Mouse (Mus musculus) gastrocnemius, adult 2 months (tissue): ENCODE measurements at regions not wholly inside any gene's neighbourhood (a gene's known extent, or its start where the extent isn't known, plus 50 kb on each side); places are given as distances from the start of the nearest gene placed in this dataset.

ENCODE experiments used
- DNase-seq: peaks from one replicate; pipeline ENCODE4 v3.0.0; 2022
- H3K27ac ChIP-seq: fragments of 200-600 bp; 2 replicates; pipeline ENCODE4 v1.8.1; 2022; ENCODE audit warnings: mild to moderate bottlenecking
- H3K4me3 ChIP-seq: fragments of 200-600 bp; 2 replicates; pipeline ENCODE4 v1.8.1; 2022; ENCODE audit warnings: mild to moderate bottlenecking, moderate library complexity
- CTCF ChIP-seq: fragments of 200-600 bp; IDR thresholded peaks from 2 replicates; pipeline ENCODE4 v1.8.1; 2022; ENCODE audit warnings: antibody characterized with exemption, mild to moderate bottlenecking, moderate library complexity
- intact Hi-C: fragments of 180-260 bp; cut with DNase I; formaldehyde crosslinking; loops from one replicate; pipeline ENCODE4 v1.15.1; 2025

DNA sequence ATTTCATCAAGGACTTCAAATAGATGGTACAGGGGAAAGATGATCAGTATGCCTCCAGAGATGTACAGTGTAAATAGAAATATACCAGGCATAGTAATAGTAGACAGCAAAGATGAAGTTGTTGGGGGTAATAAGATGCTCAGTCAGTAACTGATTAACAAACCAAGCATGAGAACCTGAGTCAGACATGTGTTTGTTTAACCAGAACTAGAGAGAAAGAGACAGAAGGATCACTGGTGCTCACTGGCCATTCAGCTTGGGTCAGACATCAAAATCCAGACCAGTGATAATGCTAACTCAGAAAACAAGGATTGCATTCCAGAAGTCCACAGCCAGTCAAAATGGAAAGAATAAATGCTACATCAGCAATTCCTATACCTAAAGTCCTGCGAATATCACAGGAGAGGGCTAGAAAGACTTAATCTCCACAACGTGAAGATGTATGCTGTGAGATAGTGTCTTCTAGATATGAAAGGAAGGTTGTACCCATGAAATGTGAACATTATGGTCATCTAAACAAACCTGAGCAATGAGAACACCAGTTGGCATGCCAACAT lies 320.6 kb upstream of the Gm10306 start:
- DNase-seq, result no peak
- no peak overlapping the region for H3K4me3 ChIP-seq
- no peak for TF ChIP-seq CTCF
- intact Hi-C loops, result no loop called here
- H3K27ac ChIP-seq, result no peak overlapping the region

DNA sequence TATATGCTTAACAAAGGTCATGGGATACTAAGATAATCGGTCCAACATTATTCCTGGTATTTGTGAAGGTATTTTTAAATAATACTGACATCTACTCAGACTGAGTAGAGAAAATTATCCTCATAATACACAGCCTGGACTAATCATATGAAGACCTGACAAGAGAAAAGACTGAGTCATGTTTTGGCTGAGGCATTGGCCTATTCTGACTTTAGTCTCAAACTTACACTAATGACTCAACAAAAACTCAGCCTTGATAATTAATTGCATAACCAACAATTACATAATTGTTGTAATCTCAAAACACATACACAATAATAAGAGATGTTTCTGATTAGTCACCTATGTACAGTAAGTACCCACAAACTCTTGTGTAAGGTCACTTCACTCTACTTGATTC lies 300.3 kb upstream of the Gm10306 start:
- TF ChIP-seq CTCF, result no peak
- intact Hi-C loops, result no loop called here
- DNase-seq, result no peak
- Histone ChIP-seq H3K4me3 (no peak overlapping the region), H3K27ac (no peak overlapping the region)

DNA sequence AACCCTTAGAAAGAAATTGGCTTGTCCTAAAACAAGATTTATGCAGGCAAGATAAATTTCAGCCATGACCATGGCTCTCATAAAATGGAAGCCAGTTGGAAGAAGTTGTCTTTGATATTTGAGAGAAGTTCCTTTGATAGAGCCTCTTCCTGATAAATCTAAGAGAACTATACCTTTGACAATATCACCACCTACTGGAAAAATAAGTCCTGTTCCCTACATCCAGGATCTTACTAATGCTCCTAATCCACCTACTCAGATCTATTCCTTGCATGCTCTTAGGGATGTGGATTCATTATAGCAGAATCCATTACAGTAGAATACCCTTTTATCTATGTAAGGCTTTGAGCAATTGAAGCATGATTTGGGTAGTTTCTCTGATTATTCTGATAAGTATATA lies 295.2 kb upstream of the Gm10306 start:
- Histone ChIP-seq H3K27ac (no peak overlapping the region), H3K4me3 (no peak overlapping the region)
- TF ChIP-seq CTCF, result peak; percentile 32; the same call in 1 of the 2 replicates
- intact Hi-C loops, result no loop called here
- DNase-seq, result no peak

DNA sequence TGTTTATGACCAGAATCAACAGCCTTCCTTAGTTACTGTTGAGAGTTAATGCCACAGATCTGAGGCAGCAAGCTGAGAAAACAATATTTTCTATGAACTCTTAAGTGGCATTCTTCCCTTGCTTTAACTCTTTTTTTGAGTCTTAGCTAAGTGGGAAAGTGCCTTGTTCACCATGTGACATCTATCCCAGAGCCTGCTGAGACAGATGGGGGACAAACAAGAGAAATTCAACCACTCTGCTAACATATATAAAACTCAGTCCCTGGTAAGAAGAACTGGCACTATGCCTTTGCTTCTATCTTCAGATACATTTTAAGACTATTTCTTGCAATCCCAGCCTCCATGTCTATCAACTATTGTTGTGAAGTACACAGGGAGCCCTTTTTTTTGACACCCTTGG lies 274.6 kb upstream of the Gm10306 start:
- intact Hi-C loops, result no loop called here

DNA sequence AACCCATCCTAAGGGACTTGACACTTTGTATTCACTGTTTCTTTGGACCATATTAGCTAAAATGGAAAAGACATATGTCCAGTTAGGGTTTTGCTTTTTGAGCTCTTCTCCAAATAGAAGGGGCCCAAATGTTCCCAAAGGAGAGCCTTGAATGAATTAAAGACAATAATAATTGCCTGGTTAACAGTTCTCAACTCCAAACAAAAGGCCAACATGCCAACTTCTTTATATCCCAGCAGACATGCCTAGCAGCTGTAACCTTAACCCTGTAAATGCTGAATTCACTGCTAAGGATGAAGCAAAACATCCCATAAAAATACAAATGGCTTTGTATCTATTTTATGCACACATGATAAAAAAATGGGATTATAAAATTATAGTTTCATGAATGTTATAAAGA lies 264.2 kb upstream of the Gm10306 start:
- Histone ChIP-seq H3K27ac (no peak overlapping the region), H3K4me3 (no peak overlapping the region)
- TF ChIP-seq CTCF, result no peak
- intact Hi-C loops, result no loop called here
- no peak for DNase-seq

More for the DNA sequence above, 274.6 kb upstream of the Gm10306 start:
- Histone ChIP-seq H3K27ac (no peak overlapping the region), H3K4me3 (no peak overlapping the region)
- no peak for DNase-seq
- TF ChIP-seq CTCF, result no peak

DNA sequence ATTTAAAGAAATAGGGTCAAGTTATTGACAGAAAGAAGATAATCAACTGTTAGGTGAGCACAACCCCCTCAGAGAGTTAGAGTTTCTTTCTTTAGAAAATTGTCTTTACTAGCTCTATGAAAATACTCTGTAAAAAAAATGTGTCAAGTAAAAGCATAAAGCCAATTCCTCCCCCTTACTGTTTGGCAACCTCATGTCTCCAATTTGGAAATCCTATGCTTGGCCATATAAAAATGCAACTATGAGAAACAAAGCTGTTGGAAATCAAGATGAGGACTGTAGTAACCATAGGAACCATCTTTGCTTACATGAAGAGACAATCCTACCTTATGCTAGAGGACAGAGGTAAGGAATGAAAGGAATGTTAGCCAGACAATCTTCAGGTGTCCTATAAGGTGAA lies 239.0 kb upstream of the Gm10306 start:
- Histone ChIP-seq H3K4me3 (no peak overlapping the region), H3K27ac (no peak overlapping the region)
- intact Hi-C loops, result no loop called here
- DNase-seq, result no peak
- no peak for TF ChIP-seq CTCF

DNA sequence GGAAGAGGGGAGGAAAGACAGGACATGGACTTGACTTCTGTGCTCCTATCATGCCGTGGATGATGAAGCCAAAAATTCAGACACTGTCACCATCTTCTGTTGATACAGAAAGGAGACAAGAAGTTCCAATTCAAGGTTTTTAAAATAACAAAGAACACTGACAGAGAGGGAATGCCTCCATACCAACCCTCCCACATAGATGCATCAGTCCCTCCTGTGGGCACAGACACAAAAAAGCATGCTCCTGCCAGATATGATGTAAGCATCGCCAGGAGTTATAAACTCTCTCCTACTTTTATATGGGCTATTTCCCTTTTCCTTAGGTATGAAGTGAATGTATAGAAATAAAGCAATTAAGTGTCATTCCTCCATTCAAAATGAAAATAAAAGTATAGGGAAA lies 229.6 kb upstream of the Gm10306 start:
- H3K4me3 ChIP-seq, result no peak overlapping the region
- intact Hi-C loops, result no loop called here
- H3K27ac ChIP-seq, result no peak overlapping the region
- no peak for DNase-seq
- TF ChIP-seq CTCF, result no peak

DNA sequence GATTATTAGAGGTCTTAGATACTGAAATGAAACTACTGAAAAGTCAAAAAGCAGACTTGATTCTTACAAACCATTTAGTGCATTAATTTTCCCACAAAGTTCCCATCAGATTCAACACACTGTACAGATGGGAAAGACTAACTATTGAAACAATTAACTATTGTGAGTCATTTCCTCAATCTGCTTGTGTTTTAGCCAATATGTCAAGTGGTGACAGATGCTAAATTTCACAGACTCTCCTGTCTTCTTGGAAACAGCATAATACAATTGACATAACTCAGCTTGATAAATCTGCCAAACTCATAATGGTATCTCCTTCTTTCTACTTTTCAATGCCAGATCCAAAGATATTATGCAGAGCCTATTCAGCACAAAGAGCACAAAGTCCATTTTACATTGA lies 213.0 kb upstream of the Gm10306 start:
- no peak overlapping the region for H3K4me3 ChIP-seq
- TF ChIP-seq CTCF, result no peak
- H3K27ac ChIP-seq, result no peak overlapping the region
- no peak for DNase-seq
- intact Hi-C loops, result no loop called here

DNA sequence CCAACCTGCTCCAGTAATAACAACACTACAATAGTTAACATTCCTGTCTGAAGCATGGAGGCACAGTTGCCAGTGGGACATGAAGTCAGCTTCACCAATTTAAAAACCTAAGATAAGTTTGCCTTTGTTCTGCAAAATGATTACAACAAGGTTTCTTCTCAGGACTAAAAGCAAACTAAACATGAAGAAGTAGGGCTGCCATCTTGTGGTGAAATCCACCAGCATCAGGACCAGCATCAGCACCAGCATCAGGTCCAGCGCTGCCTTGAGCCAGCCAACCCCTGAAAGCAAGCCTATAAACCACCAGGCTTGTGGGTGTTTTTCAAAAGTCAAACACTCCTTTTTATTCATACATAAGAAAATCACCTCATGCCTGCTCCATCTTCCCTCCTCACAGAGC lies 207.1 kb upstream of the Gm10306 start:
- TF ChIP-seq CTCF, result no peak
- DNase-seq, result no peak
- intact Hi-C loops, result no loop called here
- Histone ChIP-seq H3K27ac (no peak overlapping the region), H3K4me3 (no peak overlapping the region)

DNA sequence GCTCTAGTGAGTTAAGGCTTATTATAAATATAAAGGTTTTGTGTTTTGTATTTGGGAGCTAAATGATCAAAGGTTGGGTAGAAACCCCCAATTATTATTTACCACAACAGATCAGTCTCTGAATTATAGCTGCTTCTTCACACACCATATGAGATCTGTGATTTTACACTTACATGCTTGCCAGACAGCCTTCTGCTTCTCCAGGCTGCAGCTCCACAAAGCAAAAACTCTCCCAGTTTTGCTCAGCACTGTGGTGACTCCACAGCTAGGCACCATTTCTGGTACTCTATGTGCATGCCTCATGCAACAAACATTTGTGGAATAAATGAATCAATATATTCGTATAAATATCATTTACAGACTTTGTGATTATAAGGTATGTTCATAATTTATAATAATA lies 199.4 kb upstream of the Gm10306 start:
- no peak for TF ChIP-seq CTCF
- Histone ChIP-seq H3K4me3 (no peak overlapping the region), H3K27ac (no peak overlapping the region)
- DNase-seq, result no peak
- intact Hi-C loops, result no loop called here

DNA sequence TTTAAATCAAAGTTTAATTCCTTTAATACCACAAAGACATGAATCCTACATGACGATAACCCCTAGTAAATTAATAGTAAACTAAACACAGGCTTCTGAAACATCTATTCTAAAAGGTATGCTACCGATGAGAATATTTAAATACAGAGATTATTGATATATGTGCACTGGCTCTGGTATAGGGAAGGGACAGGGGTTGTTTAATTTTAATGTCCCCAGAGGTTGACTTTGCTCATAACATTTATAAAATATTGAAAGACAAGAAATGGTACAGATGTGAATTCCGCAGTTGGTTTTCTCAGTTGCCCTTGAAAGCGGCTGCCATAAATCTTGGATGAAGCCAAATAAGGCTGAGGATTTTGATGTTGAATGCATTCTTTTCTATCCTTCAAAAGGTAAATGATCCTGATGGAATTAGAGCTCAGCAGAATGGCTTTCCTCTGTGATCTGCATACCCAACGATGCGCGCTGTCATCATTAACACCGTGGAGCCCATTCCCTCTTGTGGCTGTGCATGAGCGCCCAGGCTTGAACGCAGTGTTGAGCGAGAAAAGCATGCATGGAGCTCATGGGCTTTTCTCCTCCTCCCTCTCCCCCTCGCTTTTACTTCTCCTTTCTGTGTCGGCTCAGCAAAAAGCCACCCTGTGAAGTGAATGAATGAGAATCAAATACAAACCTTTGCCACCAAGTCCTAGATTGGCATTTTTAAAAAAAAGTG lies 195.4 kb upstream of the Gm10306 start:
- intact Hi-C loops, result no loop called here
- TF ChIP-seq CTCF, result no peak
- Histone ChIP-seq H3K27ac (no peak overlapping the region), H3K4me3 (no peak overlapping the region)
- no peak for DNase-seq

DNA sequence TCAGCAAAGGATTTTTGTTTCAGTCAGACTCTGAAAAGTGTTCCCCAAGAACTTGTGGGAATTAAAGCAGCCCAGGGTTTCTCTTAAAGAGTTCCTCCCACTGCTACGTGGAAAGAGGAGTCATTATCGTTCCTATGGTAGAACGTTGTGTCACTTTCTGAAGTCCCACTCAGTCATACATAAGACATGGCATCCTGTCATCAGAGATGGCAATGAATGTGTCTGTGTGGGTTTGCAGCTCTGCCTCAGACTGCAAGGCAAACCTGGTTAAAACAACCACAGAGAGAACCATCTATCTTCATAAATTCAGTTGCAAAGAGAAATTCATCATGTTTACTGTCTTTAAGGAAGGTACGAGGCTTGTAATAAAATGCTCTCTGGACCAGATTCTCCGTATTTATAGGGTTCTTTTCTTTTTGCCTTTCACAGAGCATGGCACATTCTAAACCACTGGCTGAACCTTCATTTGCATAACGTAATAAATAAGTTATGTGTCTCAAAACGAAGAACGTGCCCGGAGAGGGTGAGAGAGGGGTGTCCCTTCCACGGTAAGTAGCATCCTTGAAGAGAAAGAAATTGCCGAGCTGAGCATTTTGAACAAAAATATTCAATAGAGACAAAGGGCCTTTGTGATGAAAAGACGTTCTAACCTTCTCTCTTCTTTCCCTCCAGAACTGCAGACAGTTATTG lies 194.7 kb upstream of the Gm10306 start:
- Histone ChIP-seq H3K4me3 (no peak overlapping the region), H3K27ac (no peak overlapping the region)
- DNase-seq, result no peak
- intact Hi-C loops, result no loop called here
- TF ChIP-seq CTCF, result no peak

DNA sequence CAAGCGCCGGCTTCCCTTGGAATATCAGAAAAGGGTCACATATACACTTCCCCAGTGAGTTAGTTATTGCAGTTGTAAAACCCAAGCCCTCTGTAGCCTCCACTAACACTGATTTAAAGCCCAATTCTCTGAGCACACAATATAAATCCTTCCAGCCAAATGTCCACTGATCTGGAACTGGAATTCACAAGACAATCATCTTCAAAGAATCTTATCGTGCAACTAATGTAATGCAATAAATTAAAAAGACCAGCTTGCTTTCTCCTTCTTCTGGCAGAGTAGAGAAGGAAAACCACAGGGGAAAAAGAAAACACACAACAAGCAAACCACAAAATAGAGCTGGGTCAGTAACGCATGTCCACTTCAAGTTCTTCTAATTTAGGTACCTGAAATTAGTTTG lies 191.0 kb upstream of the Gm10306 start:
- Histone ChIP-seq H3K4me3 (no peak overlapping the region), H3K27ac (no peak overlapping the region)
- intact Hi-C loops, result no loop called here
- no peak for DNase-seq
- no peak for TF ChIP-seq CTCF

DNA sequence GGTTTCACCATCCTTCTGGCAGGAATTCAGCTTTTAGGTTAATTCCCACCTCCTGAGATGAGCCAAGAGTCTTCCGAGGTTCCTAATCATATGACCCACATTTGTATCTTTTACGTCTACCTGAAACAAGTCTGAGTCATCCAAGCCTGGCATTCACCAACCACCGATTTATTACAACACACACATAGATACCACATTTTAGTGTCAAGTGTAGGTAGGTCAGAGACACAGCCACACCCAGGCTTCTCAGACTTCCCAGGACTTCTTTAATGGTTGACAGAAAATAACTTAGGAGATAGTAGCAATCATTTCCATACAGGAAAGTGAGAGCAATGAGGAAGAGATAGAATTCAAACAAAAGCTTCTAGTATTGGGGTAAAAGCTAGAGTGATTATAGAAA lies 189.2 kb upstream of the Gm10306 start:
- Histone ChIP-seq H3K27ac (no peak overlapping the region), H3K4me3 (no peak overlapping the region)
- no peak for DNase-seq
- intact Hi-C loops, result no loop called here
- no peak for TF ChIP-seq CTCF
